Mouse (Mus musculus) layer of hippocampus, adult 9-10 months (tissue): ENCODE results near the gene Pcyox1.
"Not testable (repeated sequence)": the region's sequence is repeated elsewhere in the genome, so short reads cannot be mapped to it uniquely, and the experiment has no call there.

Experiments
- DNase-seq: peaks from one replicate; pipeline ENCODE4 v3.0.0; 2022; ENCODE audit warnings: low spot score

The Pcyox1 gene

DNA sequence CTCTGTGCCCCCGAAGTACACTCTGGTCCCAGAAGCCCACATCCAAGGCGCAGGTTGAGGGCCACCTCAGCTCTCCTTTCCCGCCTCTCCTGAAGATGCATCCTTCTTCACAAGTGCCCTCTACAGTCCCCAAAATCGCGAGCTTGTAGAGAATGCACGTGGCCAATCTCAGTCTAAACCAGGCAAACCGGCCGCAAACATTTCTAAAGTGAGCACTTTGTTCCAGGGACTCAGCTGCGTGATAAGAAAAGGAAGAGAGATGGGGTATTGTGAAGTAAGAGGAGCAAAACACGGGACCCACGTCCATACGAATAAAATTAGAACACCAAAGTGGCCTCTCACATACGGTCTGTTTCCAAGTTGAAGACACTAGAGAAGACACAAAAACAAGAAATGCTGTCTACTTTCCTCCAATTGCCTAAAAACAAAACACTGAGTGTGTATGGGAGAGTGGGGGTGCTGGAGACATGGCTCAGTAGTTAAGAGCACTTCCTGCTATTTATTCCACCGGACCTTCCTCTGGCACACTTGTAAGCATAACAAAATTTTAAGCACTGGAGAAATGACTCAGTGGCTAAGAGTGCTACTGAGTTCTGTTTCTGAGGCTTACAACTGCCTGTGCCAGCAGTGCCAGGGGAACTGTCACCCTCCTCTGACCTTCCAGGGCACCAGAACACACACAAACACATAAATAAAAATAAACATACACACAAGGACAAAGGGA is 465 bp upstream of the Pcyox1 start:
- no peak for DNase-seq

DNA sequence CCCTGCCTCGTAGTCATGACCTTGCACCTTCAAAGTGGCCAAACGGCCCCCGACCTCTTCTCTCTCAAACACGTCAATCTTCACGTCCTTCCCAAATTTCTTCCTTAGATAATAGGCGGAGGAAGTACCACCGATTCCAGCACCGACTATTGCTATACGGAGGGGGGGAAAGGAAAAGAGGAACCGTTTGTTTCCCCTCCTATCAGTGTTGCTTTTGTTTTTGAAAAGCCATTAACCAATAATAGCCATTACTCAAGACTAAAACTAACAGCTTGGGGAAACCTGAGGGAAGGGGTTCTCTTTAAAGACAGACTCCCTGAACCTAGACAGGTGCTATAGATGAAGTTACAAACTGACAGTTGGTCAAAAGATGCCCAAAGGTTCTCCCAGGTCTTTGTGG is 985 bp downstream of the Pcyox1 start:
- no peak for DNase-seq

DNA sequence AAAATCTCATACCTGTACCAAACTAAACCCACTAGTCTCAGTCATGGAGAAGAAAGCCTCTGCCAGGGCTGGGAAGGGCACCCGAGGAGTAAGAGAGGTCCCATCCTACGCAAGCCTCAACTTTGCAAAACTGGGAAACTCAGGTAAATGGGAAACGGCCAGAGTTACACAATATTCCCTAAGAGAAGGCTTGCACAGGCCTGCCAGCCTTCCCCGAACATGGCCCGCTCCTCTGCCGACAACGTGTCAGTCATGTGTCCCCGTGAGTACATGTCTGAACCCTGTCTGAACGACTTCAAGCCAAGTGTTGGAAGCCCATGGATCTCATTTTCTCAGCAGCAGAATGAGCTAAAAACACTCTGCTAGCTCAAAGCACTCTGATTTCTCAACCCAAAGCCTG is 1.9 kb downstream of the Pcyox1 start:
- DNase-seq = no peak

DNA sequence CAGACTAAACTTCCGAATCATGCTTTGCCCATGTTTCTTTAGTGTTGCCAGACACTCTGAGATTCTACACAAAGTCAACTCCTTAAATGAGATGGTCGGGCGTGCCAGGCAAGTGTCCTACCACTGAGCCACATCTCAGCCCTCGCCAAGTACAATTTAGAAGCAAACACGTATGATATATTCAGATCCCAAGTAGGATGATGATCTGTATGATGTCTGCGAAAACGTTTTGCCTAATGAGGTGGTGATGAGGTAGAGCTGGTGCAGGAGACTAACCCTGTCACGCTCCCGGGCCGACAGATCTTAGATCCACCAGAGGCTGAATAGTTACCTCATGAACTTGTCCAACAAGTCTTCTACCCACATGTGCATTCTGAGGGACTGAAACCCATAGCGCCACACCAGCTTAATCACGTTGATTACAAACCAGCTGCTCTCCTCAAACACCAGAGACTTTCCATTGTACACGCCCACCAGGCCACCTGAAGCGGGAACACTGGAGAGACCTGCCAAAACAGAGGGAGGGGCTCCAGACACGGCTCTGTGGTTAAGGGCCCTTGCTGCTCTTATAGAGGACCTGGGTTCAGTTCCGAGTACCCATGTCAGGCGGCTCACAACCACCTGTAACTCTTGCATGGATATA is 2.8 kb downstream of the Pcyox1 start:
- no peak for DNase-seq

DNA sequence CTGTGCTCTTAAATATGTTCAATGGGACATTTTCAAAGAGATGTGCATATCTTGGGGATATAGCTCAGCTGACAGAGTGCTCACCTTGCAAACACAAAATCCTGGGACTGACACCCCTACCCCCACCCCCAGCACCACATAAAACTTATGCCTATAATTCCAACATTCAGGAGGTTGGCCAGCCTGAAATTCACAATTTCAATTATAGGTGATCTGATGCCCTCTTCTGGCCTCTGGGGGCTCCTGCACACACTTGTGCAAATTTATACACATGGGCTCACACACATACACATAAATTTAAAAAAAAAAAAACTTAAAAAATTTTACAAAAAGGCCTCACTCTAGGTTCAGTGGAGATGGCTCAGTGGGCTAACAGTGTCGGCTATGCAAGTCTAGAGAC is 3.8 kb downstream of the Pcyox1 start:
- DNase-seq = no peak

DNA sequence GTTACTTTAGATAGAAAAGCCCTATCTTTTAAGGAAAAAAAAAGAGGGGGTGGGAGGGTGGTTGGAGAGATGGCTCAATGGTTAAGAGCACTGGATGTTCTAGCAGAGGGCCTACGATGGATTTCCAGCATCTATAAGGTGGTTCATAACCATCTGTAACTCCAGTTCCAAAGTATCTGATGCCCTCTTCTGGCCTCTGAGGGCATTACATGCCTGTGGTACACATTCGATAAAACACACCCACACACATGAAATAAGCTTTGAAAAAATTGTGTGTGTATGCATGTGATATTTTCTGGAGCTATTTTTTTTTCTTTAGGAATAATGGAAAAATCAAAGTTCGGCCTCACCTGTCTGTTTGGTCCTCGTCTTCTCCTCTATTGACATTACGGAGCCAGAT is 5.6 kb downstream of the Pcyox1 start:
- DNase-seq = no peak

DNA sequence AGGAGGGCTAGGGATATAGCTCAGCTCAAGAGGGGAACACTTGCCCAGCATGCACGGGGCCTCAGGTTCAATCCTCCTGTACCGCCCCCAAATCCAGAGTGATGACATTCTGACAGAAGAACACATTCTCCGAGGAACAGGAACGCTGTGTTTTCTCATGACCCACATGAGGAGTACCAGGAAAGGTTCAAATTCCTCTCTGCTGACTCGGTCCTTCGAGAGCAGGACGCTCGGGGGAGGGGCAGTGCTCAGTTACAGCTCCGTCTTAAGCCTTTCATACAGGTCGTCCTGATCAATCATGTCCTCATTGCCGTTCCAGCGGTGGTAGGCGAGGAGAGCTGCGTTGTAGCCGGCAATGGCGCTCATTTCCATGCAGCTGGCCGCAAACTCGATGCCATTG is 8.5 kb downstream of the Pcyox1 start:
- no peak for DNase-seq

DNA sequence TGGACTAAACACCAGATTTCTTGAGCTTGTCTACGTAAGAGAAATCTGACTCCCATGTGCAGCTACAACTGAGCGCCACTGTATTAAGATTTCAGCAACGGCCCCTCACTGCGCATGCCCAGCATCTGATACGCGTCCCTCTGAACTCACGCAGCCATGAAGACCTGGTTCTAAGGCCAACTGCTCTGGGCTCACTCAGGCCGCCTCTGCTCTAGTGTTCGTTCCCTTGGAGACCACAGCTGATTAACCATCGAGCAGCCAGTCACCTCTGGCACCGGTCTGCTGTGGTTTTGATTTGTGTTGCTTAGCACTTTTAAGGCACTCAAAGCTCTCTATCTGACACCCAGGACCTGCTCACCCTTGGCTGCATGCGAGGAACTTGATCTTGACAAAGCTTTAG is 9.6 kb downstream of the Pcyox1 start:
- no peak for DNase-seq

DNA sequence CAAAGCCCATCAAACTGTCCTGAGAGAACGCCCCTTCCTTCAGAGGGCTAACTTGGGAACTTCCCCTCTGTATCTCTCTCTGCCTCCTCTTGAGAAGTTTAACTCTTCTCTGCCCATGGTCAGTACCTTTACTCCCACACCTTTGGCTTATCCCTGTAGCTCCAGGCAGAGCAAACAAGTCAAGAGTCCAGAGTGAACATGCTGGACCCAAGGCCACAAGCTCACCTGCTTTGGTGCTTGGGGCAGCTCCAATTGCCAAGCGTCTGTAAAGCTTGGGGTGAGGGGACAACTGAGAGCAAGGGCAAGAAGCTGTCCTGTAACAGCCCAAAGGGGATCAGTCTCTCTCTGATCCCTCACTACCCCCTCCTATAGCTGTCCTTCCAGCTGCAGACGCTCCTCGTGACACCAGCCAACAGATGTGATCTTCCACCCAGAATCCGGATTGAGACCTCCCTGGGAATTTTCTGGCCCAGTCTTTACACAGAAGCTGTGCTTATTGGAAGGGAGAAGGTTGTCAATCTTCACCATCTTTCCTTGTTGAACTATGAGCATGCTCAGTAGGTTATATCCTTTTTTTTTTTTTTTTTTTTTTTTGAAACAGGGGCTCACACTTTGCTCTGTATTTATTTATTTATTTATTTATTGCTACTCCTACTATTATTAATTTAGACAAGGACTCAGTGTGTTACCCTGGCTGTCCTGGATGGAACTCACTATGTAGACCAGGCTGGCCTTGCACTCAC is 11.4 kb downstream of the Pcyox1 start:
- no peak for DNase-seq

DNA sequence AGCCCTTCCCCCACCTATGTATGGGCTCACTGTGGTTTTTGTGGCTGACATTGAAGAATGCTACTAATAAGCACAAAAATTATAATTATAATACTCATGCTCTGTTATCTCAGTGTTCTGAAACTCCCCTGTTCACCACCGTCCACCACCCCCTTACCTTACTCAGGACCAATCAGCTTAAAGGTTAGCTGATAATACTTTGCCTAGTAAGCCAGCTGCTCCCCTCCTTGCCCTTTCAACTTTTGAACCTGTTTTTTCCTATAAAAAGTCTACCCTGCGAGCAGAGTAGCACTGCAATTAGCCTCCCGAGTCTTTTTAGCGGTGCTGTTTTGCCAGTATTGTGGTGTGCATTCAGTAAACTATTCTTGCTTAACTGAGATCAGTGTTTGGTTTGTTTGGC is 12.3 kb downstream of the Pcyox1 start:
- DNase-seq = no peak

DNA sequence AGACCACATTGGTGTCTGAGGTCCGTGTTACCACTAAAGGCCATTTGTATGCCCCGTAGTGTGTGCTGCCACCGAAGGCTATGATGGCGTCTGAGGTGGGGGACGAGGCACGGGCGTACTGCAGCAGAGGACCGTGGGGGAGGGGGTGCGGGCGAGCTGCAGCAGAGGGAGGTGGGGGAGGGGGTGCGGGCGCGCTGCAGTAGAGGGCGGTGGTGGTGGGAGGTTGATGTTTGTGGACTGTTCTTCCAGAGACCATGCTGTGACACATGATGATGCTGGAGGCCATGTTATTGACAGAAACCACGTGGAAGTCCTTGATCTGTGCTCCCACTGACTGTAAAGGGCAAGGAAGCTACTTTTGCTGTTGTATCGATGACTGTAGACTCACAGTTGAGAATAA is 13.6 kb downstream of the Pcyox1 start:
- DNase-seq = no peak

DNA sequence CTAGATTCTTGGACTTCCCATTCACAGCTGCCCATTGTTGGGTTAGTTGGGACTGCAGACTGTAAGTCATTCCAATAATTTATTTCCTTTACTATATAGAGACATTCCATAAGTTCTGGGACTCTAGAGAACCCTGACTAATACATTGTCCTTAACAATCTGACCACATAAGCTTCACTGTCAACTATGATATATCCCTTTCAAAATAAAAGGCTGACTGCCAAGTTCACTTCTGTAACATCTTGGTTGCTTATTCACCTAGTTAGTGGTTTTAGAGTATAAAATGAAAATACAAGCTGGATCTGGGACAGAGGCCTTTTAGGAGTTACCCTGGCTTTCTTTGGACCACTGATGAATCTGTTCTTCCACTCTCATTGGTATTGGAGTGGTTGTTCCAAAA is 14.4 kb downstream of the Pcyox1 start:
- DNase-seq = no peak

DNA sequence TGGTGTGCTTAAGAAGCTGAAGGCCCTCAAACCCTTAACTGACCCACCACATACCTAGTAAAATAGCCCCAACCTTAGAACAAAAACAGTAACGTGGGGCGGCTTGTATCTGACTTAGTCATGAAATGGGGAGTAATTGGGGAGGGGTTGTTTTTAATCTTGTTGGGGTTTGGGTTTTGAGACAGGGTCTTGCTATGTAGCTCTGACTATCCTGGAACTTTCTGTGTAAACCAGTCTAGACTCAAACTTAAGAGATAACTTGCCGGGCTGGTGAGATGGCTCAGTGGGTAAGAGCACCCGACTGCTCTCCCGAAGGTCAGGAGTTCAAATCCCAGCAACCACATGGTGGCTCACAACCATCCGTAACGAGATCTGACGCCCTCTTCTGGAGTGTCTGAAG is 16.8 kb downstream of the Pcyox1 start:
- DNase-seq = not testable (repeated sequence)

DNA sequence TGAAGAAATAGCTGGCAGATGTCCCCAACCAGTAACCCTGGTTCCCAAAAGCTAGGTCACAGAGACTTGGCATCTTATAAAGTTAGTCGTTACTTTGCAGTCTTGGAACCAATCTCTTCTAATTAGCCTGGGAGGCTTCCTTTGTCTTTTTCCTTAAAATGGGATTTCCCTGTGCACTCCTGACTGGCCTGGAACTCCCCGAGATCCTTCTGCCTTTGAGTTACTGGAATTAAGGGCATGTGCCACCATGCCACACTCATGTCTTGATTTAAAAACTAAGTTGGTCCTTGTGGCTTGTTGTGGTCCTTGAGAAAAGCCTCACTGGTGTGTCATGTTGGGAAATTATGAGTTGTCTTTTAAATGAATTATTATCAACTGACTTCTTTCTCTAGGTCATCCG is 18.6 kb downstream of the Pcyox1 start:
- no peak for DNase-seq

DNA sequence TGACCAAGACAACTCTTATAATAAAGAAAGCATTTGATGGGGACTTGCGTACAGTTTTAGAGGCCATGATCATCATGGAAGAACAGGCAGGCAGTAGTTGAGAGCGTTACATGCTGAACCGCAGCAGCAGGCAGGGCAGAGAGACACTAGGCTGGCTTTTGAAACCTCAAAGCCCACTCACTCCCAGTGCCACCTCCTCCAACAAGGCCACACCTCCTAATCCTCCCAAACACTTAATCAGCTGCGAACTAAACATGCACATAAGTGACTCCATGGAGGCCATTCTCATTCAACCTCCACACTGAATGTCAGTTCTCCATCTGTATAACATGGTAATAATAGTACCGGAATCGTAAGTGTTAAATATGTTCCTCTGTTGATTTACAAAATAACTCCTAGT is 23.4 kb downstream of the Pcyox1 start:
- no peak for DNase-seq

DNA sequence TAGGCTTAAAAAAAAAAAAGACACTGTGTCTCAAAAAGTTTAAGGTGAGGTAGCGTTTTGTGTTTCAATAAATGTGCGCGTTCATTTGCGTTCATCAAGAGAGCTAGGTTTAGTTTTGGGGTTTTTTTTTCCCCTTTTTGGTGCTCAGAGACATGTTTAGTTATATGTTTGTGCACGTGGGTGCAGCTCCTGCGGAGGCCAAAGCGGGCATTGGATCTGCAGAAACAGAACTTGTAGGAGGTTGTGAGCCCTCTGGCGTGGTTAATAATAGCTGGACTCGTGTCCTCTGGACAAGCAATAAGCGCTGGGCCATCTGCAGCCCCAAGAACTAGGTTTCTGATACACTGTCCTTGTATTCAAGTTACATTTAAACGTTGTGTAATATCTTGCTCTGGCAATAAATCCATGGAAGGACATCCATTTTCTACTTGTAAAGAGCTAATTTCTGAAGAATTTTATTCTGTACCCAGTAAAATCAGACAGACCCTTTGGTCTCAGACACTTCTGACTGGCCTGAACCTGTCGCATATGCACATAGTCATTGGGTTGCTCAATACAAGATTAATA is 24.9 kb downstream of the Pcyox1 start:
- no peak for DNase-seq

DNA sequence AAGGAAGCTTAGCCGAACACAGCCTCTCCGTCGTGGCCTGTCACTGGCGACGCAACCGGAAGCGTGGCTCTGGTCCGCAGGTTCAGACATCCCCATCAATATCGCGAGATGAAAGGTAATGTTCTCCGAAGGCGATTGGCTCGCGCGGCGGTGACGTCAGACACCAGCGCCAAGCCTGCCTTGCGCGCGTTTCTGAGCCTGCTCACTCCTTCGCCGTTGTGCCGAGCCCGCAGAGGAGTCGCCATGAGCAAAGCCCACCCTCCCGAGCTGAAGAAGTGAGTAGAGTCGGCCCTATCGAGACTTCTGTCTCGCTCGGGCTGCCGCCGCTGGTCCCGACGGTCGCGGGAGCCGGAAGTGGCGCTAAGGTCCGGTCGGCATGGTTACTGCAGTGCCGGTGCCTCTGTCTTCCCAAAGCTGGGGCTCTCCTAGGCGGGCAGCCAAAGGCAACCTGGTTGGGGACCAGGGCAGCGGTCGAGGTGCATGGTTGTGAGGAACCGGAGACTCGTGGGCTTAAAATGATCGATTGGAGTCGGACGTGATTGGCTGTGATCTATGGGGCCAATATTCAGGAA is 25.5 kb downstream of the Pcyox1 start:
- peak; percentile 93 for DNase-seq

DNA sequence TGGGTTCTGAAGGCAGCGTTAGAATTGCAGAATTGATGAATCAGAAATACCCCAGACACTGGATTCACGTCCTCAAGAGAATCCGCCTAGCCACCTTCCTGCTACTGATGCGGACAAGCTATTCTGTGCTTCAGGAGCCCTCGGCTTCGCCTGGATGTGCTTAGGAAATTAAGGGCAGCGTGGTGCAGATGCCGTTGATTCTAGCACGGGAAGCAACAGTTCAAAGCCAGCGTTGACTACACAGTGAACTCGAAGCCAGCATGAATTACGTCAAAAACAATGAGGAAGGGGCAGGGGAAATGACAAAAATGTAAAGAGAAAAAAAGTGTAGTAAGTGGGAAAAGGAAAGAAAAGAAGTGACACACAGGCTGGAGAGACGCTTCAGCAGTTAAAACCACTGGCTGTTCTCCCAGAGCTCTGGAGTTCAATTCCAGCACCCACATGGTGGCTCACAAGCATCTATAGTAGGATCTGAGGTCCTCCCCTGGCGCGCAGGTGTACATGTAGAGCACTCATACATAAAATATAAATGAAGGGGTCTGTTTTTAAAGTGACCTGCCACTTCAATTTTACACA is 26.1 kb downstream of the Pcyox1 start, which contains the start of gene Snrpg:
Gene Snrpg, plus strand, starts transcription at position 541 of the 576 bp plus-strand sequence.
- DNase-seq = no peak

DNA sequence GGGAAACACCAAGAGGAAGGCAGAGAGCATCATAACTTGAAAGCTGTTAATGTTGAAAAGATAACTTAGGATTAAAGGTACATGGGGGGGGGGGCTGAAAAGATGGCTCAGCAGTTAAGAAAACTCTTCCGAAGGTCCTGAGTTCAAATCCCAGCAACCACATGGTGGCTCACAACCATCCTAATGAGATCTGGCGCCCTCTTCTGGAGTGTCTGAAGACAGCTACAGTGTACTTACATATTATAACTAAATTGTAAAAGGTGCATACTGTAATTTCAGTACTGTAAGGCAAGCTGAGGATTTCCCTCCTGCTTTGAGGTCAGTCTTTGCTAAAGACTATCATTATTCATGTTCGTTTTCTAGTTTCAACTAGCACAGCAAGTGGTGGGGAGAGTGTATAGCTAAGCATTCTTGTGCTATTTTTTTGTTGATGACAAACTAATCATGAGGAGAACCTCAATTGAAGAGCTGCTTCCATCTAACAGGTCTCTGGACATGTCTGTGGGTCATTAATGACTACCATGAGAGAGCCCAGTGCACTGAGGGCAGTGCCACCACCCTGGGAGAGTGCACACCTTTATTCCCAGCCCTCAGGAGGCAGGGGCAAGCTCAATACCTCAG is 26.8 kb downstream of the Pcyox1 start:
- DNase-seq = no peak

DNA sequence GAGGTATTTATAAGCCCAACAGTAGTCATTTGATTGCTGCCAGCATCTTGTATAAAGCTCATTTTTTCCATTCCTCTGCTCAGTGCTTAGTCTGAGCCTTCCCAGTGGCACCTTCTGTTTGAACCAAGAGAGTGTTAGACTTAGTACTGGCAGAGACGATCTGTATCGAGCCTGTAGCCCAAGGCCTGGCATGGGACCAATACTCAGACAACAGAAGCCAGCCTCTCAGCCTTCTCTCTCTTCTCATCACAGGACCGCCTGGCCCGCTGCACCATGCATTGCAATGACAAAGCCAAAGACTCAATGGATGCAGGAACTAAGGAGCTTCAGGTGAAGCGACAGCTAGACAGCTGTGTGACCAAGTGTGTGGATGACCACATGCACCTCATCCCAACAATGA is 28.5 kb downstream of the Pcyox1 start:
- no peak for DNase-seq

DNA sequence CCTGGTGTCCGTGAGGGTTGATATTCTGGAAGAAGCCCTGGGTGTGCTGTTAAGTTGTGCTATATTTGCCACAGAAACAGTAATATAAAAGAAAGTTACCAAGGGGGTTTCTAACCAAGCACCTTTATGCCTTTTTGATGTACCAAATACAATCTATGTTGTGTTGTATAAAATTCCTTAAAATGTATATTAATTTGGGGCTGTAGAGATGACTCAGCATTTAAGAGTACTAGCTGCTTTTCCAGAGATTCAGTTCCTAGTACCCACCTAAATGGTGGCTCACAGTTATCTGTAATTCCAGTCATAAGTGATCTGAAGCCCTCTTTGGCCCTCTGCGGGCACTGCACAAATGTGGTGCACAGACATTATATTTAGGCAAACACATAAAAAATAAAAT is 30.1 kb downstream of the Pcyox1 start:
- DNase-seq = no peak
